ENCODE assay signal across 8 mouse cellular contexts in the genomic region with DNA sequence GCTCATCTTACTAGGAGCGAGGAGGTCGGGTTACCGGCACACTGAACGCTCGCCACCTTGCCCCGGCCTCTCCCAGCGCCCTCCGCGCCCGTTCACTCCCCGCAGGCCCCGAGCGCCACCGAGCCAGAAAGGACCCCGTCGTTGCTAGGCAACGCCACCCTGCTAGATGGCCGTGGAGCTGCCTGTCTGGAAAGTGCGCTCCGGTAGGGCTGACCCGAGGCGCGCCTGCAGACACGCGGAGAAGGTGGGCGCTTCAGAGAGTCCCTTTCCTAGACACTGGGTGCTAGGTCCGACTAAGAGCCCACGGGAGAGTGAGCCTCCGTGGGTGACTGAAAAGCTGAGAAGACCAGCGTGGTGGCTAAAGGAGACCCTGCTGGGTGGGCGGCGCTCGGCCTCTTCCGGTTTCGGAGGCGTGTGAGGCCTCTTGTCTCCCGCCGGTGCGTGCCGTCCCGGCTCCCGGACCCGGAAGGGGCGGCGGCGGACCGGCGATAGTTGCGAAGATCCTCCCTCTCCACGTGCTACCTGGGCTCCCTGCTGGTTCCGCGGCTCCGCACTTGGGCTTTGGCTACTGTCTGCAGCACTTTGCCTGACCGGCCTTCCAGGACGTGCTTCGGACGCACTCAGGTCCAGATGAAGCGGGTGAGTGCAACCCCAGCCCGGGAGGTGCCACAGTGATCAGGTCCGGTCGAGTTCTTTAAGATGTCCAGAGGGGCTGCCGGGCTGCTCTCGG. TPM values are rescaled to one million over a fixed set of nuclear protein-coding genes. Genes with fewer than 3 reads are reported as not detected.
DNase-seq lines count a peak whose midpoint lies in the region; ATAC-seq and TF ChIP-seq lines count a peak whose summit lies in the region.

TSS of gene Gtf3c4 (minus strand) at position 139 of the 730 bp plus-strand sequence.
TSS of gene Ddx31 (plus strand) at position 185 of the 730 bp plus-strand sequence.

- no peak for TF ChIP-seq CTCF in kidney, adult 2 months (conservative IDR thresholded peaks at IDR 0.05; ENCODE audit: insufficient read depth, insufficient read length, low read depth, low read length)
- no peak for TF ChIP-seq CTCF in spleen, adult 2 months (IDR thresholded peaks at IDR 0.05; ENCODE audit: extremely low read depth, insufficient read depth, insufficient read length, insufficient replicate concordance)

- H3K27ac ChIP-seq in embryonic facial prominence, embryonic 13.5 days: peak within 1 kb of the TSS; percentile 86
- H3K27ac ChIP-seq in kidney, adult 2 months (ENCODE audit: insufficient read depth, low read depth, low read length): peak within 1 kb of the TSS; percentile 97
- peak within 1 kb of the TSS; percentile 86 for H3K27ac ChIP-seq in limb, embryonic 12.5 days
- peak within 1 kb of the TSS; percentile 87 for H3K27ac ChIP-seq in midbrain, embryonic 15.5 days
- H3K27ac ChIP-seq in spleen, adult 2 months (ENCODE audit: insufficient read depth, low read length): peak within 1 kb of the TSS; percentile 97

- H3K4me1 ChIP-seq in embryonic facial prominence, embryonic 13.5 days: peaks cover 37% of the 10 kb centered on the region
- H3K4me1 ChIP-seq in kidney, adult 2 months (ENCODE audit: control insufficient read depth, insufficient read depth, low read length): peaks cover 6% of the 10 kb centered on the region; the same call in 1 of the 2 replicates
- H3K4me1 ChIP-seq in limb, embryonic 12.5 days (replicated peaks): peaks cover 32% of the 10 kb centered on the region
- H3K4me1 ChIP-seq in midbrain, embryonic 15.5 days: peaks cover 53% of the 10 kb centered on the region
- peaks cover 9% of the 10 kb centered on the region for H3K4me1 ChIP-seq in spleen, adult 2 months (ENCODE audit: control insufficient read depth, insufficient read depth, insufficient read length)

- peak; percentile 90 for ATAC-seq in embryonic facial prominence, embryonic 13.5 days (ENCODE audit: insufficient number of reproducible peaks, insufficient read depth, low FRiP score, low TSS enrichment, low read depth)
- peak; percentile 94 for ATAC-seq in limb, embryonic 12.5 days (ENCODE audit: insufficient number of reproducible peaks, insufficient read depth, low FRiP score, low TSS enrichment, low read depth)
- ATAC-seq in midbrain, embryonic 15.5 days (replicated peaks): peak; percentile 96

- H3K27me3 ChIP-seq in embryonic facial prominence, embryonic 13.5 days: no peaks in the 10 kb centered on the region
- no peaks in the 10 kb centered on the region for H3K27me3 ChIP-seq in kidney, adult 2 months (replicated peaks; ENCODE audit: control insufficient read depth, insufficient read depth, low read length)
- H3K27me3 ChIP-seq in limb, embryonic 12.5 days: no peaks in the 10 kb centered on the region
- no peaks in the 10 kb centered on the region for H3K27me3 ChIP-seq in midbrain, embryonic 15.5 days (replicated peaks)
- 0 out of 2 replicates have a peak, but pooled peaks cover 2% of the 10 kb centered on the region for H3K27me3 ChIP-seq in spleen, adult 2 months (ENCODE audit: control insufficient read depth, insufficient read depth, low read length)

- peaks cover 8% of the 10 kb centered on the region for H3K36me3 ChIP-seq in embryonic facial prominence, embryonic 13.5 days
- H3K36me3 ChIP-seq in kidney, adult 2 months (ENCODE audit: control insufficient read depth, insufficient read depth, low read length): no peaks in the 10 kb centered on the region; the same call in 1 of the 2 replicates
- H3K36me3 ChIP-seq in limb, embryonic 12.5 days: peaks cover 16% of the 10 kb centered on the region; the same call in 1 of the 2 replicates
- no peaks in the 10 kb centered on the region; the same call in 1 of the 2 replicates for H3K36me3 ChIP-seq in midbrain, embryonic 15.5 days (replicated peaks)
- H3K36me3 ChIP-seq in spleen, adult 2 months (ENCODE audit: control insufficient read depth, insufficient read depth, low read length): peaks cover 2% of the 10 kb centered on the region; the same call in 1 of the 2 replicates

- peak; percentile 90 for DNase-seq in 3134 (ENCODE audit: extremely low read depth, insufficient read length, low spot score)
- DNase-seq in adrenal gland, postnatal 36 days: peak; percentile 95 to 96
- DNase-seq in heart, adult 18-20 months: peak; percentile 95 to 98
- peak; percentile 96 for DNase-seq in kidney, adult 2 months
- peak; percentile 85 to 89 for DNase-seq in spleen, adult 2 months (ENCODE audit: low read depth in 1 of 2, low spot score in 2 of 2)

- peak within 1 kb of the TSS; percentile 95 for H3K9ac ChIP-seq in embryonic facial prominence, embryonic 13.5 days
- H3K9ac ChIP-seq in limb, embryonic 12.5 days (replicated peaks): peak within 1 kb of the TSS; percentile 89
- peak within 1 kb of the TSS; percentile 70 for H3K9ac ChIP-seq in midbrain, embryonic 15.5 days

- peak within 1 kb of the TSS; percentile 98 for H3K4me3 ChIP-seq in embryonic facial prominence, embryonic 13.5 days
- H3K4me3 ChIP-seq in kidney, adult 2 months (ENCODE audit: insufficient read depth, low read depth, low read length): peak within 1 kb of the TSS; percentile 98
- H3K4me3 ChIP-seq in limb, embryonic 12.5 days (replicated peaks): peak within 1 kb of the TSS; percentile 95
- peak within 1 kb of the TSS; percentile 84 for H3K4me3 ChIP-seq in midbrain, embryonic 15.5 days
- H3K4me3 ChIP-seq in spleen, adult 2 months (ENCODE audit: extremely low read depth, insufficient read depth, insufficient read length): peak within 1 kb of the TSS; percentile 99

- WGBS in embryonic facial prominence, embryonic 13.5 days: under 1% methylated on average over 61 of the region's 63 CpGs
- WGBS in kidney, adult 2 months: under 1% methylated on average over 63 of the region's 63 CpGs
- WGBS in limb, embryonic 12.5 days: under 1% methylated on average over 63 of the region's 63 CpGs
- under 1% methylated on average over 63 of the region's 63 CpGs for WGBS in midbrain, embryonic 15.5 days
- under 1% methylated on average over 63 of the region's 63 CpGs for WGBS in spleen, adult 2 months

- no peak for TF ChIP-seq POLR2A in kidney, adult 2 months (IDR thresholded peaks at IDR 0.05; ENCODE audit: low read depth, low read length)
- peak; percentile 4; the same call in 1 of the 2 replicates for TF ChIP-seq POLR2A in spleen, adult 2 months (IDR thresholded peaks at IDR 0.05; ENCODE audit: low read depth, low read length)

- H3K4me2 ChIP-seq in embryonic facial prominence, embryonic 13.5 days: peak within 1 kb of the TSS; percentile 90
- peak within 1 kb of the TSS; percentile 93 for H3K4me2 ChIP-seq in limb, embryonic 12.5 days
- peak within 1 kb of the TSS; percentile 86 for H3K4me2 ChIP-seq in midbrain, embryonic 15.5 days

- H3K9me3 ChIP-seq in embryonic facial prominence, embryonic 13.5 days: no peaks in the 10 kb centered on the region
- H3K9me3 ChIP-seq in limb, embryonic 12.5 days: no peaks in the 10 kb centered on the region
- no peaks in the 10 kb centered on the region for H3K9me3 ChIP-seq in midbrain, embryonic 15.5 days

RNA-seq across cellular contexts. Expression of gene Gtf3c4, which starts in this region (rescaled TPM):
- total RNA-seq in adrenal gland, postnatal 36 days (2021): 10 to 100 TPM; 34.6 to 38.0 TPM
- 17.2 and 18.2 TPM in 2 replicates for polyA plus RNA-seq in embryonic facial prominence, embryonic 13.5 days (2015; fragmentation: Nextera tagmentation; extraction: Ambion mirVana)
- 10 to 100 TPM; 17.0 to 22.1 TPM for total RNA-seq in heart, adult 18-20 months (2021)
- polyA plus RNA-seq in kidney, adult 2 months (2012; rRNA removed): 7.1 and 7.4 TPM in 2 replicates
- 29.2 and 30.5 TPM in 2 replicates for polyA plus RNA-seq in limb, embryonic 12.5 days (2016; fragmentation: Nextera tagmentation; extraction: Ambion mirVana)
- polyA plus RNA-seq in midbrain, embryonic 15.5 days (2015; fragmentation: Nextera tagmentation; extraction: Ambion mirVana): 22.7 and 22.8 TPM in 2 replicates
- 6.1 and 6.8 TPM in 2 replicates for polyA plus RNA-seq in spleen, adult 2 months (2012; rRNA removed)

RNA-seq across cellular contexts. Expression of gene Ddx31, which starts in this region (rescaled TPM):
- total RNA-seq in adrenal gland, postnatal 36 days (2021): 10 to 100 TPM in 1 of 2 experiments, 1 to 10 TPM in 1; 8.7 to 15.5 TPM
- polyA plus RNA-seq in embryonic facial prominence, embryonic 13.5 days (2015; fragmentation: Nextera tagmentation; extraction: Ambion mirVana): 16.5 and 16.9 TPM in 2 replicates
- total RNA-seq in heart, adult 18-20 months (2021): 1 to 10 TPM; 4.4 TPM
- 2.6 and 3.4 TPM in 2 replicates for polyA plus RNA-seq in kidney, adult 2 months (2012; rRNA removed)
- 18.5 and 20.2 TPM in 2 replicates for polyA plus RNA-seq in limb, embryonic 12.5 days (2016; fragmentation: Nextera tagmentation; extraction: Ambion mirVana)
- polyA plus RNA-seq in midbrain, embryonic 15.5 days (2015; fragmentation: Nextera tagmentation; extraction: Ambion mirVana): 14.9 TPM in 2 replicates
- polyA plus RNA-seq in spleen, adult 2 months (2012; rRNA removed): 3.6 and 5.2 TPM in 2 replicates

Comparison
In these comparisons a context has a peak if more than half of its experiments do, and no peak if none do; other contexts are left out.
1. Peak in every context shown above with its lines: DNase-seq, ATAC-seq, H3K4me3 ChIP-seq and H3K27ac ChIP-seq.